Mouse (Mus musculus): Measurements from ENCODE around the gene Rbm19.
"Not testable (repeated sequence)": the region's sequence is repeated elsewhere in the genome, so short reads cannot be mapped to it uniquely, and the experiment has no call there.

Gene Rbm19

DNA sequence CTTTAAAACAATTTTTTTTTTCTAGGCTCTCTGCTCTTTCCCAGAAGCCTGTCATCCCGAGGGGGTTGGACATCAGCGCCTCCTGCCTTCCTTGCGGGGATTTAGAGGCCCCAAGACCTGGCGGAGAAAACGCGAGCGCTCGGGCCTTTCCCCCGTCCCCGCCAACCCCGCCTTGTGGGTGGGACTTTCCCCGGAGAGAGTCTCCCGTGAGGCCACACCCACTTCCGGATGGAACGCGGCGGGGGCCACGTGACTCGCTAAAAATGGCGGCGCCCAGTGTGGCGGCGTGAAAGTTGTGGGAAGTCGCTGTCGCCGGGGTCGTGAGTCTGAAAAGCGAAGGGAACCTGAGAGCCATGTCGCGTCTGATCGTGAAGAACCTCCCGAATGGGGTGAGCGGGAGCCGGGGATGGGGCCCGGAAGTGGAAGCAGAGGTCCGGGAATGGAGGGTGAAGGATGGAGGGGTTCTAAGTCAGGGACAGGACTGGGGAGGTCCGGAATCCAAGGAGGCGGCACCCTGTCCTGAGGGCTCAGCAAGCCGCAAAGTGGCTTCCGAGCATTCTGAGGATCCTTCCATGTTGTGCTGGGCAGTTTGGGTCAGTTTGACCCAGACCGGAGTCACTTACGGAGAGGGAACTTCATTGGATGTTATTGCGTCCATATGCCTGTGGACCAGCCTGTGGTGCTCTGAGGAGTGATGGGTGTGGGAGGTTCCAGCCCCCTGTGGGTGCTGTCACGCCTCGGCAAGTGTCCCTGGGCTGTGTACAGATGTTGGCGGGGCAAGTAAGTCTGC, at the start of gene Rbm19:
TSS of gene Rbm19 (plus strand) at position 205 of the 790 bp plus-strand sequence.
- peak; percentile 89 to 92 for DNase-seq (ENCODE audit: low spot score in 2 of 2)

DNA sequence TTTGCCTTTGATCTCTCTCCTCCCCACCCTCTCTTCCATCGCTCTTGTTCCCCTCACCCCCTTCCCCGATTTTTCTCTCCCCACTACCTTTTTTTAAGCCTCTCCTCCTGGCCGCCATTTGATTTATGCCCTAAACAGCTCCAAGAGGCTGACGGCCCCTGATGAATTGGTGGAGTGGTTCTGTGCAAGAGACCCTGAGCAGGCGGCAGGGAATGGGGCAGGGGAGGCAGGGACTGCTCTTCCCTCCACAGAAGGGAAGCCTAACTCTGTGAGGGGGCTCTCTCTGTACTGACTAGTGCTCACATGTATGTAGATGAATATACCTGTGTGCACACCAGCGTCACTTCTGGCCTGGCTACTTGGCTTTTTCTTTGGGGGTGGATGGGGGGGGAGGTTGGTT, 49.0 kb upstream of the Rbm19 start:
- DNase-seq (ENCODE audit: low spot score in 2 of 2): no peak

GRCm38 (mm10) chr5:120074101-120074500, 42.2 kb upstream of the Rbm19 start:
- DNase-seq (ENCODE audit: low spot score in 2 of 2): no peak

DNA sequence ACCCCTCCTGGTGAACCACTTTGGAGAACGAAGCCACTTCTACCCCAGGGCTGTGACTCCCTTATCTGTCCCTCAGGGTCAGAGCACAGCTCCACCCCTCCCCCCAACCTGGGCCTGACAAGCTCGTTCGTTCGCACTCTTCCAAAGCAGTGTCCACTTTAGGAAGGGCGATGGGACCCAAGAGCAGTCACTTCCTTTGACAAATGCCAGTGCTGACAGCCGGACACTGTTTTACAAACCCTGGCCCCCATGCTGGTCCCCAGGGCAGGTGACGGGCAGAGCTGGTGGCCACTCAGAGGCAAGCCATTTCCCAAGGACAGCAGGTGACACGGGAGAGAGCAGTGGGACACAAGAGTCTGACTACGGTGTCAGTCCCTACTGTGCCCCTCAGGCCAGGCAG, 36.2 kb upstream of the Rbm19 start:
- DNase-seq (ENCODE audit: low spot score in 2 of 2): no peak

- no peak for DNase-seq (ENCODE audit: low spot score in 2 of 2)
These were observed 35.8 kb upstream of the Rbm19 start for GRCm38 (mm10) chr5:120080468-120080867.

DNA sequence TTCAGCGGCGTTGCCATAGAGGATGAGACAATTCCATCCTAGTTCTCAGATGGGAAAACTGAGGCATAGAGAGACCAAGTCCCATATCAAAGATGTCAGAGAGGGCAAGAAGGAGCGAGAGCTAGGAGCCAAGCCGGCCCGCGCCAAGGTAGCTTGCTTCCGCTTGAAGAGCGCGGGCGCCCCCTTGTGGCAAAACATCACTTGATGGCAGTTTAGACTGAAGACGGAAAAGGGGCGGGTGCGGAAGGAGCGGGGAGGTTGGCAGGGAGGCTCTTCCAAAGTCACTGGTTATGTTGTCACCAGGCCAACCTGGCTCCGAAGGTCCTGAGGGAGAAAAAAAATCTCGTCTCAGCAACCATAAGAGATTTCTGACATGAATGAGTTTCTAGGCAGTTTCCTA, 27.7 kb upstream of the Rbm19 start:
- DNase-seq (ENCODE audit: low spot score in 2 of 2): peak; percentile 85 to 86

- DNase-seq (ENCODE audit: low spot score in 2 of 2): peak in 1 of 2 experiments; percentile 14
These were observed 21.7 kb upstream of the Rbm19 start for GRCm38 (mm10) chr5:120094602-120095001.

- DNase-seq (ENCODE audit: low spot score in 2 of 2): no peak
These were observed 19.2 kb upstream of the Rbm19 start for GRCm38 (mm10) chr5:120097042-120097441.

DNA sequence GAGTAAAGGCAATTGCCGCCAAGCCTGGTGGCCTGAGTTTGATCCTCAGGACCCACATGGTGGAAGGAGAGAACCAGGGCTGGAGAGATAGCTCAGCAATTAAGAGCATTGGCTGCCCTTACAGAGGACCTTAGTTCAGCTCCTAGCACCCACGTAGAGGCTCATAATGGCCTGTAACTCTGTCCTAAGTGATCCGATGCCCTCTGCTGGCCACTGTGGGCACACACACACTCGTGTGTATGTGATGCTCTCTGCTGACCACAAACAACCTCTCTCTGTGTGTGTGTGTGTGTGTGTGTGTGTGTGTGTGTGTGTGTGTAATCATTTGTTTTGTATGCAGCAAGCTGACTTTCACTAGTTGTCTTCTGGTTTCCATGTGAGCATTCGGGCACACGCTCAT, 15.5 kb upstream of the Rbm19 start:
- DNase-seq (ENCODE audit: low spot score in 2 of 2): no peak

GRCm38 (mm10) chr5:120102097-120102496, 14.2 kb upstream of the Rbm19 start:
- no peak for DNase-seq (ENCODE audit: low spot score in 2 of 2)

DNA sequence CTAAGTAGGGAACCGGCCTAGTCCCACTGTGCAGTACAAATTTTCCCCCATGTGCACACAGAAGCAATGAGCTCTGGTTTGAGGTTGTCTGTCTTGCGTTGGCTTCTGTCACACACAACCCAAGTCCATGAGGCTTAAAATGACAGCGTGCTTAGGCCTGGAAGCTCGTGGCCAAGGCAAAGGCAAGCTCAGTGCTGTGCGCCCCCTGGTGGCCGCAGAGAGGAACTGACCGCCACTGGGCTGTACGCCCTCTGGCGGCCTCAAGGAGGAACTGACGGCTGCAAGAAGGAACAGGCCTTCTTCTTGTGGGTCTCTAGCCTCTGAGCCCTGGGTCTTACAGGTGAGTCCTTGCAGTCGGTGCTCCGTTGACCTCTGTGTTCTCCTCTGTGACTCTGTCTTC, 13.5 kb upstream of the Rbm19 start:
- peak; percentile 31 to 36 for DNase-seq (ENCODE audit: low spot score in 2 of 2)

DNA sequence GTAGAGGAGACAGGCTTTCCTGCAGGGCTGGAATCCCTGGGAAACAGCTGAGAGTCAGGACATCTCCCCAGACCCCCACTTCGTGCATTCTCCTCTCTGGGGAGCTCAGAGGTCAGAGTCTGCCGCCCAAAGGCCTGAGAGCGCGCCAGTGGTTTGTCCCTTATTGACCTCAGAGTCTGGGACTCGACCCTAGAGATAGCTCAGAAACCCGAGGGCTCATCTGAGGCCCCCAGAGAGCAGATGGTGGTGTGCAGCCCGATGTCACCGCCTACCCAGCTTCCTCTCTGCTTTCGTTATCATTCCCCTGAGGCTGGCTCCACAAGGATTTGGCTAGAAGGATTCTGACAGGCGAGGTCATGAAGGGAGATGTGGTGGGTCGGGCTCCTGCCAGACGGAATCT, 12.8 kb upstream of the Rbm19 start:
- no peak for DNase-seq (ENCODE audit: low spot score in 2 of 2)

DNA sequence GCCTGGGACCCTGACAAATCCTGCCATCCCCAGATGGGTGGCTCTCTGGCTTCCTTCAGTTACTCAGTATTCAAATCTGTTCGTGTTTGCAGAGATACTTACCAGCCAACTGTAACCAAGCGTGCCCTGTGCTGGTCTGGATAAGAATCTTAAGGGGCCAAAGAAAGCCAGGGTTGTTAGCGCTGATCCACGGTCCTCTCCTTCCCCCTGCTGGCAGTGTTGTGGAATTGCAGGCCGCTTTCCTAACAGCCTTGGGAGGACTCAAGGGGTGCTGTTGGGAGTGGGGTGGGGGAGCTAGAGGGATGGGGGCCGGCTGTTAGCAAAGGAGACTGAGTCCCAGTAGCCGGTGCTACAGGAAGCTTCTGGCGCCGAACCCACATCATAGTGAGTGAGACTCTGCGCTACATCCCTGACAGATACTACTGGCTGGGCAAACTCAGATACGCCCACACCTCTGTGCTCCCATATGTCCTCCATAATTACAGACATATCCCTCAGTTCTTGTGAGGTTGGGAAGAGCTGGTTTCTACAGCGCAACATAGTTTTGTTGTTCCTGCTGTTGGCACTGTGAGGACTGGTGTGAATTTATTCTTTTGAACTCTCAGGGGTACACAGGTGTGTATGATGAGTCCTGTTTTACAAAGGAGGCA, 9.7 kb upstream of the Rbm19 start:
- DNase-seq (ENCODE audit: low spot score in 2 of 2): no peak

DNA sequence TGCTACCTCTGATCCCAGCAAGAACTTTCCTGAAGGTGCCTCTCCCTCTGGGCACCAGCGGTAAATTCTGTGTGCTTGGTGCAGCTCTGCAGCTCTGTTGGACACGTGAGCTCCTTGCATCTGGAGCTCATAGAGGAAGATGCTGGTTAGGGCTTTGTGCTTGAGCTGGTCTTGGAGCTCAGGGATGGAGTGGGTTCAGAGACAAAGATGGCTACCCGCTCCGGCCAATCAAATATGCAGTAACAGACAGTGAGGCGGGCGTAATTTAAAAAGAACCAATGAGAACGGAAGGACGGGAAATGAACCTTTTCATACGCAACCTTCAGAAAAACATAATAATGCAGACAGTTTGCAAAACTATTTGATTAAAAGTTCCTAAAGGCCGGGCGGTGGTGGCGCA, 1.9 kb upstream of the Rbm19 start:
- no peak for DNase-seq (ENCODE audit: low spot score in 2 of 2)

DNA sequence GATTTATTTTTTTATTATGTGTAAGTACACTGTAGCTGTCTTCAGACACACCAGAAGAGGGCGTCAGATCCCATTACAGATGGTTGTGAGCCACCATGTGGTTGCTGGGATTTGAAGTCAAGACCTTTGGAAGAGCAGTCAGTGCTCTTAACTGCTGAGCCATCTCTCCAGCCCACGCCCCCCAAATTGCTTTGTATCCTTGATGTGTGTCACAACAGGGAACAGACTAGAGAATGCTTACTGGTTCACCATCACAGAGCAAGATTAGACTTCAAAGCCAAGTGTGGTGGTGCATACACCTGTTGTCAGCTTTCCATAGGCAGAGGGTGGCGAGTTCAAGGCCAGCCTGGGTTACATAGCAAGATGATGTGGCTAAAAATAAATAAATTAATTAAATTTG, 896 bp downstream of the Rbm19 start:
- DNase-seq (ENCODE audit: low spot score in 2 of 2): not testable (repeated sequence)

DNA sequence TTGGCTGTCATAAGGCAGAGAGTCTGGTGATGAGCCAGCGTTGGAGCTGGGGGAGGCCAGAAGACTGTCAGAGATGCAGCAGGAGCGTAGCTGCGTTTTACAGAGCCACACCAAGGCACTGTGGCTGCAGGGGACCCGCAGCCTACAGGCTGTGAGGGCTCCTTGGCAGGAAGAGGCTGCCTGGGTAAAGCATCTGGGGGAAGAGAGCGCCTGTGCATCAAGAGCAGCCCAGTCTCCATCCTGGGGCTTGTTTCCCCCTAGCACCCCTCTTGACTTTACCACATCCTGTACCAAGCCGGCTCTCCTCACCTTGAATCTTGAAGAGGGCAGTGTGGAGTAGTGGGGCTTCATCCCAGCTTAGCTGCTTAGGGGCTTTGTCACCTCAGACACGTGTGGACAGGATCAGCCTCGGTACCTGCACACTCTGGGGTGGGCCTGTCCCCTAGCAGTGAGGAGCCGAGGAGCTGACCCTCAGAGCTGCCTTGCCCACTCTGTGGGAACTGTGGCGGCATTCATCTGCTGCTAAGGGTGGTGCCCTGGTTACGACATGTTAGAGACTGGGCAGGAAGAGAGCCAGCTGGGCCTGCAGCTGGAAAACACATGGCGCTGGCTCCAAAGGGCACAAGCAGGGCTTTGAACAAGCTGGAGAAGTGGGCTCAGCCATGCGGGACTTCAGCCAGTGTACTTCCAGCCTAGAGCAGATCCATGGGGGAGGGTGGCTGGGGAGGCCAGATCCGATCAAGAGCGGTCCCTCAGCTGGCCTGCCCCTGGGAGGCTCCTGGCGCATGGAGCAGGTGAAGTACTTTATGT, 8.8 kb downstream of the Rbm19 start:
- DNase-seq (ENCODE audit: low spot score in 2 of 2): no peak

GRCm38 (mm10) chr5:120127641-120128040, 11.4 kb downstream of the Rbm19 start:
- DNase-seq (ENCODE audit: low spot score in 2 of 2): no peak

- DNase-seq (ENCODE audit: low spot score in 2 of 2): no peak
These were observed 12.2 kb downstream of the Rbm19 start for GRCm38 (mm10) chr5:120128511-120128910.

DNA sequence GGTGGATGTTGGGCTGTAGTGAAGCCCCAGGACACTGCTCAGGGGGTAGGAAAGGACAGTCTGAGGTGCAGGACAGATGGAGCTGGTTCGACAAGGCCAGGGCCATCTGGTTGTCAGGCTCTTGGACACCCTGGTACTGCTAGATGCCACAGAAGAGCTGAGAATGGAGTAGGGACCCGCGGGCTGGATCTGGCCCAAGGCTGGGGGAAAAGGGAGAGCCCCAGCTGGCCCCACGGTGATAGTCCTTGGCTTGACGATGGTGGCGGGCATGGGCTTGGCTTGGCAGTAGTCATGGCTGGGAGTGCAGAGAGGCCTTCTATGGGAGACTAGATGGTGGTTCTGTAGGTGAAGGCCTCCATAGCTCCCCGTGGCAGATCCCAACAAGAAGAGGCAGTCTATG, 12.8 kb downstream of the Rbm19 start:
- no peak for DNase-seq (ENCODE audit: low spot score in 2 of 2)

- DNase-seq (ENCODE audit: low spot score in 2 of 2): no peak
These were observed 13.5 kb downstream of the Rbm19 start for GRCm38 (mm10) chr5:120129761-120130160.

GRCm38 (mm10) chr5:120130163-120130562, 13.9 kb downstream of the Rbm19 start:
- DNase-seq (ENCODE audit: low spot score in 2 of 2): no peak

DNA sequence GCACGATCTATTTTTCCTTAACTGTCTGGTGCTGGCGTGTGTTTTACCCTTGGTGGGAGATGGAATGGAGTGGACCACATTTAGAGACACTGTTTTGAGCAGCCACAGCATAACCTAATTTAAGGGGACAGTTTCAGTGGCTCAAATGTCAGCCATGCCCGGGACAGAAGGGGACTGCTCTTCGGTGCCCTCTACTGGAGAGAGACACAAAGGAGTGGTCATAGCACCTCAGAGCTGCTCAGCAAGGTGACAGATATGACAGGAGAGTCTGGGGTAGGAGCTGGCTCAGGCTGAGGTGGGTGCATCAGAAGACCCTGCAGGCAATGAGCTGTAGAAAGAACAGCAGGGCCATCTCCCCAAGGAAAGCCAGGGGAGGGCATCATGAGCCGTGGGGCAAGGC, 15.3 kb downstream of the Rbm19 start:
- DNase-seq (ENCODE audit: low spot score in 2 of 2): no peak

DNA sequence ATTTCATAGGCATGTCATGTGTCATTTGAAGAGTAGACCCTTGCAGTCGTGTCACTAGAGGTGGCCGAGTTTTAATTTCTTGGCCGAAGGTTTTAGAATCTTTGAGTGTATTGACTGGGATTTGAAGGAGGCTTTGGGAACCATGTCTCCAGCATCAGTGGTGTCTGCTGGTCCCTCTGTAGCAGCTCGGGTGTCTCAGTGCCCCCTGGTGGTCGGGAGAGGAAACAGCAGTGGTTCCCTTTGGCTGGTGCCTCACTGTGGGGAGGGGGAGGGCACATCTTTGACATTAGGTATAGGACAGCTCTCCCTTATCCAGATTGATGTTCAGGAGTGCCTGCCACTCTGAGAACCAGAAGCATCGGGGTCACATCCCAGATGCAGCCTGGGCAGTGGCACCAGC, 17.7 kb downstream of the Rbm19 start:
- DNase-seq (ENCODE audit: low spot score in 2 of 2): peak in 1 of 2 experiments; percentile 22
